Mouse (Mus musculus): Measurements from ENCODE around the gene Gm17482. TPM values are rescaled to one million over a fixed set of nuclear protein-coding genes. Genes with fewer than 3 reads are reported as not detected.

The Gm17482 gene
- polyA plus RNA-seq, 1 experiment: not detected

DNA sequence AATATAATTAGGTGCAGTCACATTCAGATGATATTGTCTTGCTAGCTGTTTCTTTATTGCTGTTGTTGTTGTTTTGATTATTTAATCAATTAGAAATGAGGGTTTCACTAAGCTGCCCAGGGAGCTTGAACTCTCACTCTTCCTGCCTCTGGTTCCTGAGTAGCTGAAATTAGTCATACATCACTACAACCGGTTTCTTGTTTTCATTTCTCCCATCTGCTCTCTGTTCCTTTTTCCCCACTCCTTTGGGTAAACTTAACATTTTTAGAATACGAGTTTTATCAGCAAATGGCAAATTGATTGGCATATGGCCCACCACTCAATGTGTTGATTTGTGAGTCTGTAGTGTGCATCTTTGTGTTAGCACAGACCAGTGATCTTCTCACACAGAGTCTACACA is 80.0 kb downstream of the Gm17482 start:
- H3K36me3 ChIP-seq (ENCODE audit: control insufficient read depth): no peaks in the 10 kb centered on the region
- H3K9me3 ChIP-seq (ENCODE audit: control insufficient read depth, low read length): no peaks in the 10 kb centered on the region
- no peak for TF ChIP-seq TAL1 (IDR thresholded peaks at IDR 0.05; ENCODE audit: low read length)
- no peak for TF ChIP-seq GATA1 (IDR thresholded peaks at IDR 0.05; ENCODE audit: low read length)
- H3K4me3 ChIP-seq (replicated peaks): no peak overlapping the region
- H3K27me3 ChIP-seq (ENCODE audit: control insufficient read depth): no peaks in the 10 kb centered on the region
- no peaks in the 10 kb centered on the region for H3K4me1 ChIP-seq (ENCODE audit: control insufficient read depth)

Other genes starting within 250 kb of the Gm17482 start
- gene Tamm41, start 189.5 kb upstream of the Gm17482 start, polyA plus RNA-seq (2012): 1.4 TPM in 2 replicates
- gene Syn2, start 92.4 kb upstream of the Gm17482 start, polyA plus RNA-seq (2012): not detected in 2 replicates
- gene Timp4, start 24.9 kb downstream of the Gm17482 start, polyA plus RNA-seq (2012): not detected in 2 replicates
- not detected in 2 replicates for gene Pparg, start 133.6 kb downstream of the Gm17482 start, polyA plus RNA-seq (2012)